Mouse (Mus musculus): ENCODE data around the gene Zeb2. TPM values are rescaled to one million over a fixed set of nuclear protein-coding genes. Genes with fewer than 3 reads are reported as not detected.

Gene Zeb2
- polyA plus RNA-seq, 1 experiment: 0.54 TPM

- H3K9me3 ChIP-seq (ENCODE audit: control insufficient read depth, low read length): no peaks in the 10 kb centered on the region
- no peak overlapping the region for H3K4me3 ChIP-seq (replicated peaks)
- H3K36me3 ChIP-seq (ENCODE audit: control insufficient read depth): no peaks in the 10 kb centered on the region
- no peaks in the 10 kb centered on the region for H3K4me1 ChIP-seq (ENCODE audit: control insufficient read depth)
- no peaks in the 10 kb centered on the region for H3K27me3 ChIP-seq (ENCODE audit: control insufficient read depth)
- TF ChIP-seq TAL1 (IDR thresholded peaks at IDR 0.05; ENCODE audit: low read length): no peak
- no peak for TF ChIP-seq GATA1 (IDR thresholded peaks at IDR 0.05; ENCODE audit: low read length)
Observed at GRCm38 (mm10) chr2:45129556-45129955, 12.4 kb upstream of the Zeb2 start.

GRCm38 (mm10) chr2:45128696-45129095, 11.5 kb upstream of the Zeb2 start:
- Histone ChIP-seq H3K36me3 (ENCODE audit: control insufficient read depth) (no peaks in the 10 kb centered on the region), H3K4me3 (replicated peaks) (no peak overlapping the region), H3K9me3 (ENCODE audit: control insufficient read depth, low read length) (no peaks in the 10 kb centered on the region), H3K4me1 (ENCODE audit: control insufficient read depth) (no peaks in the 10 kb centered on the region), H3K27me3 (ENCODE audit: control insufficient read depth) (no peaks in the 10 kb centered on the region)
- TF ChIP-seq GATA1 (IDR thresholded peaks at IDR 0.05; ENCODE audit: low read length) (no peak), TAL1 (IDR thresholded peaks at IDR 0.05; ENCODE audit: low read length) (no peak)

- TF ChIP-seq GATA1 (IDR thresholded peaks at IDR 0.05; ENCODE audit: low read length) (no peak), TAL1 (IDR thresholded peaks at IDR 0.05; ENCODE audit: low read length) (no peak)
Observed at GRCm38 (mm10) chr2:45126401-45126800, 9.2 kb upstream of the Zeb2 start.

GRCm38 (mm10) chr2:45125181-45125580, 8.0 kb upstream of the Zeb2 start:
- no peaks in the 10 kb centered on the region for H3K36me3 ChIP-seq (ENCODE audit: control insufficient read depth)
- no peak for TF ChIP-seq TAL1 (IDR thresholded peaks at IDR 0.05; ENCODE audit: low read length)
- no peak for TF ChIP-seq GATA1 (IDR thresholded peaks at IDR 0.05; ENCODE audit: low read length)
- H3K9me3 ChIP-seq (ENCODE audit: control insufficient read depth, low read length): no peaks in the 10 kb centered on the region
- no peaks in the 10 kb centered on the region for H3K27me3 ChIP-seq (ENCODE audit: control insufficient read depth)
- no peaks in the 10 kb centered on the region for H3K4me1 ChIP-seq (ENCODE audit: control insufficient read depth)
- H3K4me3 ChIP-seq (replicated peaks): no peak overlapping the region

More at GRCm38 (mm10) chr2:45126401-45126800, 9.2 kb upstream of the Zeb2 start:
- no peaks in the 10 kb centered on the region for H3K4me1 ChIP-seq (ENCODE audit: control insufficient read depth)
- H3K4me3 ChIP-seq (replicated peaks): no peak overlapping the region
- no peaks in the 10 kb centered on the region for H3K36me3 ChIP-seq (ENCODE audit: control insufficient read depth)
- no peaks in the 10 kb centered on the region for H3K27me3 ChIP-seq (ENCODE audit: control insufficient read depth)
- no peaks in the 10 kb centered on the region for H3K9me3 ChIP-seq (ENCODE audit: control insufficient read depth, low read length)

- no peaks in the 10 kb centered on the region for H3K9me3 ChIP-seq (ENCODE audit: control insufficient read depth, low read length)
- no peaks in the 10 kb centered on the region for H3K36me3 ChIP-seq (ENCODE audit: control insufficient read depth)
- no peaks in the 10 kb centered on the region for H3K4me1 ChIP-seq (ENCODE audit: control insufficient read depth)
- no peaks in the 10 kb centered on the region for H3K27me3 ChIP-seq (ENCODE audit: control insufficient read depth)
- TF ChIP-seq TAL1 (IDR thresholded peaks at IDR 0.05; ENCODE audit: low read length): no peak
- no peak for TF ChIP-seq GATA1 (IDR thresholded peaks at IDR 0.05; ENCODE audit: low read length)
- no peak overlapping the region for H3K4me3 ChIP-seq (replicated peaks)
Observed at GRCm38 (mm10) chr2:45123490-45123889, 6.3 kb upstream of the Zeb2 start.

GRCm38 (mm10) chr2:45118121-45118520, 926 bp upstream of the Zeb2 start:
- no peak for TF ChIP-seq TAL1 (IDR thresholded peaks at IDR 0.05; ENCODE audit: low read length)
- TF ChIP-seq GATA1 (IDR thresholded peaks at IDR 0.05; ENCODE audit: low read length): no peak
- no peak overlapping the region for H3K4me3 ChIP-seq (replicated peaks)
- H3K36me3 ChIP-seq (ENCODE audit: control insufficient read depth): no peaks in the 10 kb centered on the region
- no peaks in the 10 kb centered on the region for H3K9me3 ChIP-seq (ENCODE audit: control insufficient read depth, low read length)
- H3K4me1 ChIP-seq (ENCODE audit: control insufficient read depth): peaks cover 30% of the 10 kb centered on the region
- H3K27me3 ChIP-seq (ENCODE audit: control insufficient read depth): peaks cover 38% of the 10 kb centered on the region

- H3K9me3 ChIP-seq (ENCODE audit: control insufficient read depth, low read length): no peaks in the 10 kb centered on the region
- no peaks in the 10 kb centered on the region for H3K36me3 ChIP-seq (ENCODE audit: control insufficient read depth)
- peaks cover 35% of the 10 kb centered on the region for H3K4me1 ChIP-seq (ENCODE audit: control insufficient read depth)
- peak overlapping the region; percentile 67 for H3K4me3 ChIP-seq (replicated peaks)
- TF ChIP-seq TAL1 (IDR thresholded peaks at IDR 0.05; ENCODE audit: low read length) (no peak), GATA1 (IDR thresholded peaks at IDR 0.05; ENCODE audit: low read length) (no peak)
- H3K27me3 ChIP-seq (ENCODE audit: control insufficient read depth): peaks cover 38% of the 10 kb centered on the region
Observed at GRCm38 (mm10) chr2:45117592-45117991, 397 bp upstream of the Zeb2 start.

- peaks cover 40% of the 10 kb centered on the region for H3K4me1 ChIP-seq (ENCODE audit: control insufficient read depth)
- H3K36me3 ChIP-seq (ENCODE audit: control insufficient read depth): no peaks in the 10 kb centered on the region
- TF ChIP-seq GATA1 (IDR thresholded peaks at IDR 0.05; ENCODE audit: low read length): no peak
- no peak for TF ChIP-seq TAL1 (IDR thresholded peaks at IDR 0.05; ENCODE audit: low read length)
- H3K9me3 ChIP-seq (ENCODE audit: control insufficient read depth, low read length): no peaks in the 10 kb centered on the region
- H3K4me3 ChIP-seq (replicated peaks): peak overlapping the region; percentile 67
- H3K27me3 ChIP-seq (ENCODE audit: control insufficient read depth): peaks cover 38% of the 10 kb centered on the region
Observed at GRCm38 (mm10) chr2:45116531-45117024, 617 bp downstream of the Zeb2 start.

- H3K4me1 ChIP-seq (ENCODE audit: control insufficient read depth): peaks cover 45% of the 10 kb centered on the region
- no peaks in the 10 kb centered on the region for H3K9me3 ChIP-seq (ENCODE audit: control insufficient read depth, low read length)
- peaks cover 40% of the 10 kb centered on the region for H3K27me3 ChIP-seq (ENCODE audit: control insufficient read depth)
- no peaks in the 10 kb centered on the region for H3K36me3 ChIP-seq (ENCODE audit: control insufficient read depth)
- TF ChIP-seq GATA1 (IDR thresholded peaks at IDR 0.05; ENCODE audit: low read length) (no peak), TAL1 (IDR thresholded peaks at IDR 0.05; ENCODE audit: low read length) (no peak)
- peak overlapping the region; percentile 67 for H3K4me3 ChIP-seq (replicated peaks)
Observed at GRCm38 (mm10) chr2:45115720-45116495, 1.3 kb downstream of the Zeb2 start.
